Mouse (Mus musculus) layer of hippocampus, postnatal 10 days (tissue): ENCODE measurements around the gene Enox1. TPM values are rescaled to one million over a fixed set of nuclear protein-coding genes. Genes with fewer than 3 reads are reported as not detected.

Source experiments
- DNase-seq, 2 experiments: peaks; one replicate each; pipeline ENCODE4 v3.0.0; 2021; ENCODE audit warnings: low spot score in 2 of 2
- total RNA-seq, 2 experiments: library from RNA; stranded (reverse); gene quantifications; 2 replicates each; pipeline ENCODE4 v1.2.3; 2021

Gene Enox1
- total RNA-seq, 2 experiments from 2014 or later: 58.5 to 64.8 TPM

- peak in 1 of 2 experiments; percentile 24 for DNase-seq
Observed at GRCm38 (mm10) chr14:77440805-77441204, 284.2 kb downstream of the Enox1 start.

GRCm38 (mm10) chr14:77441541-77441940 lies 285.0 kb downstream of the Enox1 start:
- DNase-seq: peak in 1 of 2 experiments; percentile 22

DNA sequence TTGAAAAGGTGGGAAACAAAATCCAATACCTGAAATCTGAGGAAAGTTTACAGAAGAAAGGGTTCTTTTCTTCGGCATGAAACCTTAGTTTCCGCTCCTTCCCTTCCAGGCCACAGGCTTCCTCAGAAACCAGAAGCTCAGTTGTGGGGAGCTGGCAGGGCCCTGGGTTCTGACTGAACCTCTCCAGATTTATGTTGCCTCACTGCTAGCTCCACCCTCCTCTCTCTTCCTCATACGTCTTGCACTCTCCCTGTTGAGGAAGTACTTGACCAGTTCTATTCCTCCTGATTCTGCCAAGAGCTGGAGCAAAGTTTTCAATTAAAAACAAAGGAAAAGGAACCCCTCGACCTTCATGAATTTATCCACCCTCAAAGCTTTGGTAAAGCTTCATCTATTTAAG lies 291.4 kb downstream of the Enox1 start:
- no peak for DNase-seq

DNA sequence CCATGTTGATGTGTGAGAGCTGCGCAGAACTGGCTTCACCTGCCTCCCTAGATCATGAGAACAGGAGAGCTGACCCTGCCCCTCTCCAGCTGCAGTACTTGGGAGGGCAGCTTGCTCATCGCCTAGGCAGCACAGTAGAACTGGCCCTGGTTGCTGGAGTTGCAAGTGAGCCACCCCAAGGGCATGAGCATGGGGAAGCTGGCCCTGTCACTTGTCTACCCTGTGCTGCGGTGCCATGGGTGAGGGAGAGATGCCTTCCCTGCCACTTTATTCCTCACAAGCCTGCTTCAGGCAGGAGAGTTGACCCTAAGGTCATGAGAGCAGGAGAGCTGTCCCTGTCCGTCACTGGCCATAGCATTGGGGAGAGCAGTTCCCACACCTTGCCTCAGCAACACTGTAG lies 295.4 kb downstream of the Enox1 start:
- DNase-seq: no peak

- DNase-seq: no peak
Observed at GRCm38 (mm10) chr14:77456066-77456465, 299.5 kb downstream of the Enox1 start.

DNA sequence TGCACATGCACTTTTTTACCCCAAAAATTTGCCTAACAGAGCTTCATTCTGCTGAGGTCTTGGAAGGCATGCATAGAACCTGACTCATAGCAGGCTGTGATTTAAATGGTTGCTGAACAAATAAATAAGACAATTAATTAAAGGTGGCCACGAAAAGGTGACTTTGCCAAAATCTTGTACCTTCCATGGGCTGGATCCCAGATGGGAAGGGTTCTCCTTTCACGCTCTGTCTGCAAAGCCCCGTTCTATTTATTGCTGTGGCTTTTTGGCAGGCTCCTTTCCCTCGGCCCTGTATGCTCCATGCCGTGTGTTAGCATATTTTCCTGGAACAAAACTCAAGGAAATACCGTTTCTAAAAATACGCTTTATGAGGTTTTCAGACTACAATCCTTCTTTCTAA lies 300.3 kb downstream of the Enox1 start:
- DNase-seq: no peak

GRCm38 (mm10) chr14:77458217-77458616 lies 301.7 kb downstream of the Enox1 start:
- DNase-seq: no peak

GRCm38 (mm10) chr14:77463919-77464318 lies 307.4 kb downstream of the Enox1 start:
- DNase-seq: no peak

DNA sequence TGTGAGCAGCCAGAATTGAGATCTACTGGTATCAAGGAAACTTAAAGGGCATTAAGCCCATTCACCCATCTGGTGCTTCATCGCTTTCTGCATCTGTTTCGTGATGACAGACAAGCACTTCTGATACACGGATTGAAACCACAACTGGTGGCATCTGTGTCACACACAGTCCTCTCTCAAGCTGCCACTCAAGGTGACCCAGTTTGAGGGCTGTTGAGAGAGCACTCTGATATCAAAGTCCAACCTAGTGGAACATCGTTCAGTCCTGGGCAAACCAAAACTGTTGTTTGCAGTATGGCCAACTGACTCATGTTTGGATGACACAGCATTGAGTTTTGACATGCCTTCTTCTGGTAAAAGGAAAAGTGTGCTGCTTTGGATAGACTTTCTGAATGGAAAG lies 308.2 kb downstream of the Enox1 start:
- no peak for DNase-seq

GRCm38 (mm10) chr14:77470577-77470976 lies 314.0 kb downstream of the Enox1 start:
- no peak for DNase-seq

- DNase-seq: peak in 1 of 2 experiments; percentile 31
Observed at GRCm38 (mm10) chr14:77473501-77473900, 316.9 kb downstream of the Enox1 start.

- DNase-seq: no peak
Observed at GRCm38 (mm10) chr14:77474026-77474425, 317.5 kb downstream of the Enox1 start.

GRCm38 (mm10) chr14:77475134-77475820 lies 318.7 kb downstream of the Enox1 start:
- no peak for DNase-seq

GRCm38 (mm10) chr14:77477704-77478103 lies 321.1 kb downstream of the Enox1 start:
- no peak for DNase-seq

GRCm38 (mm10) chr14:77478210-77478609 lies 321.6 kb downstream of the Enox1 start:
- no peak for DNase-seq

DNA sequence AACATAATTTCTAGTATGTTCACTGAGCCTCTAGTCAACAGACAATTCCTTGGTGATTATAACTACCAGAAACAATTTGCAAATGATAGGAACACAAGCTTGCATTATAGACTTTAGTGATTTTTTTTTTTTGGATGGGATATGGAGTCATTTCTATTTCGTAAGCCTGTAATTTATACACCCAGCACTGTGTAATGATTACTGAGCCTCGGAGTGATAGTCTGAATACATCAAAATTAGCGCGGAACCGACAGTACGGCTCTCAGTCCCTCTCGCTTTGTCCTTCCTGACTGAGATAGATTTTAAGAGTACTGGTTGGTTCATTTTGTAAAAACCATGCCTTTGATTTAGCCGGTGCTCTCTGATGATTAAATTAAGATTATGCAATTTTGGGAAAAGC lies 322.1 kb downstream of the Enox1 start:
- DNase-seq: no peak

GRCm38 (mm10) chr14:77483076-77483475 lies 326.5 kb downstream of the Enox1 start:
- no peak for DNase-seq

DNA sequence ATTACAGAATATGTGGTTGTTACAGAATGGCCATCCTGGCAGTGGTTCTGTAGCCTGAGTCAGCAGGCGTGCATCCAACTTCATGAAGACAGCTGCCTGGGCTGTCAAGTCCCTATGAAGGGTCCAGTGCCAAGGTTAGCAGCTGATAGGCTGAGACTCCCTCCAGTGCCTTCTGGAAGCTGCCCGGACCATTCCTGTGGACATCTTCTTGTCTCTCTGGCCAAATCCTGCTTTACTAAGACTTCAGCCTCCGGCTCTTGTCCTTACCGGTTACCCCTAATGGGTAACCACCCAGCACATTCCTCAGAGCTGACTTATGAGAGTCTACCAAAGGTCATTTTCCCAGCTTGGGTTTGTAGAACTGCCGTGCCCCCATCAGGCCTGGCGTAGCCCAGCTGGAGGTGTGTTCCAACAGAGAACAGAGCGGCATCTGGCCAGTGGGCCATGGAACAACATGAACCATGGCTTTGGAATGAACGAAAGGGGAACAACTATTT lies 328.4 kb downstream of the Enox1 start:
- DNase-seq: peak; percentile 46 to 56

DNA sequence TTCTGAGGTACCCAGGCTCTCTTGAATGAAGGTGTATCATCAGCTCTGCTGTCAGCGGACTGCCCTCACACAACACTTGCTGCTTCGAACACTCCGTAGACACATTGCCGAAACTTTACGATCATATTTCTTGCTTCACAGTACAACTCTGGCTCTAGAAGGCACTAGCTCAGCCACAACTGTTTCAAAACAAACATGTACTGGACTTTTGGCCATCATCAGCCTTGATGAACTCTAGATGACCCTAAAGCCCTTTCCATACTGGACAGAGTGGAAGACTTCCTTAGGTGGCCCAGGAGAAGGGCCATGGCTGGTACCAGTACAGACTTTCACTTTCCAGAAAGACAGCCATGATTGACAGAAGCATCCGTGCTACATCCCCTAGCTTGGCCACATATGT lies 334.1 kb downstream of the Enox1 start:
- DNase-seq: no peak

DNA sequence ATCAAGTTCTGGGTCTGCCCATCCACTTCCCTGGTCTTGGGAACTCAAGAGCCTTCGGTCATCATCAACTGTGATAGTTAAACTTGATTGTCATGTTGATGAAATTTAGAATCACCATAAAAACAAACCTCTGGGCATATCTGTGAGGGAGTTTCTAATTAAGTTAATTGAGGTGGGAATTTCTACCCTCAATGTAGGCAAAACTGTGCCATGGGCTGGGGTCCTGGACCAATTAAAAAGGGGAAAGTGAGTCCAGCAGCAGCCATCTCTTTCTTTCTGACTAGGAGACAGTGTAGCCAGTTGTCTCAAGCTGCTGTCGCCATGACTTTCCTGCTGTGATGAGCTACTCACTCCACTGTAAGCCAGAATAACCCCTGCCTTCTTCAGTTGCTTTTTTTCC lies 335.2 kb downstream of the Enox1 start:
- no peak for DNase-seq

GRCm38 (mm10) chr14:77499996-77500581 lies 343.5 kb downstream of the Enox1 start:
- DNase-seq: no peak

- DNase-seq: no peak
Observed at GRCm38 (mm10) chr14:77504458-77505135, 348.0 kb downstream of the Enox1 start.
